Mouse (Mus musculus) megakaryocyte, embryonic 14.5 days (primary cell): ENCODE data around the gene Gm21887.
"Not testable (repeated sequence)": the region's sequence is repeated elsewhere in the genome, so short reads cannot be mapped to it uniquely, and the experiment has no call there.

ENCODE experiments used
- FLI1 ChIP-seq: IDR thresholded peaks from 2 replicates; pipeline ENCODE4 v1.6.1; 2012; ENCODE audit warnings: low read length, inconsistent platforms, mixed read lengths
- GATA1 ChIP-seq: IDR thresholded peaks from 3 replicates; pipeline ENCODE4 v1.6.1; 2012; ENCODE audit warnings: mixed read lengths, low read length, inconsistent platforms, borderline replicate concordance

DNA sequence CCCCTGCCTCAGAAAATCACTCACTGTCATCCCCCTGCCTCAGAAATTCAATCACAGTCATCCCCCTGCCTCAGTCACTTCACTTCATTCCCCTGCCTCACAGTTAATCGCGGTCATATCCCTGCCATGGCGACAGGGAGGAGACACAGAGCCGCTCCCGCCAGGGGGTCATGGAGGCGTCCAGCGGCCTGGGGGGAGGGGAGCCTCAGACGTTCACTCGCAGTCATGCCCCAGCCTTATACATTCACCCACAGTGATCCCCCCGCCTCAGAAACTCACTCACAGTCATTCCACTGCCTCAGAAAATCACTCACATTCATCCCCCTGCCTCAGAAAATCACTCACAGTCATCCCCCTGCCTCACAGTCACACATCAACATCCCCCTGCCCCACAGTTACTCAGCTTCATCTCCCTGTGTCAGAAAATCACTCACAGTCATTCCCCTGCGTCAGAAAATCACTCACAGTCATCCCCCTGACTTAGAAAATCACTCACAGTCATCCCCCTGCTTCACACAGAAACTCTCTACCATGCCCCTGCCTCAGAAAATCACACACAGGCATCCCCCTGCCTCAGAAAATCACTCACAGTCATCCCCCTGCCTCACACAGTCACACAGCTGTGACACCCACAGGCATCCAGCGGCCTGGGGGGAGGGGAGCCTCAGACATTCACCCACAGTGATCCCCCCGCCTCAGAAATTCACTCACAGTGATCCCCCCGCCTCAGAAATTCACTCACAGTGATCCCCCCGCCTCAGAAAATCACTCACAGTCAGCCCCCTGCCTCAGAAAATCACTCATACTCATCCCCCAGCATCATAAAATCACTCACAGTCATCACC lies 17.2 kb upstream of the Gm21887 start:
- not testable (repeated sequence) for TF ChIP-seq GATA1, FLI1
